Mouse (Mus musculus) kidney, adult 11 months (tissue): ENCODE data around the gene Ola1.

Source experiments
- DNase-seq: peaks from one replicate; pipeline ENCODE4 v3.0.0; 2022

Gene Ola1

DNA sequence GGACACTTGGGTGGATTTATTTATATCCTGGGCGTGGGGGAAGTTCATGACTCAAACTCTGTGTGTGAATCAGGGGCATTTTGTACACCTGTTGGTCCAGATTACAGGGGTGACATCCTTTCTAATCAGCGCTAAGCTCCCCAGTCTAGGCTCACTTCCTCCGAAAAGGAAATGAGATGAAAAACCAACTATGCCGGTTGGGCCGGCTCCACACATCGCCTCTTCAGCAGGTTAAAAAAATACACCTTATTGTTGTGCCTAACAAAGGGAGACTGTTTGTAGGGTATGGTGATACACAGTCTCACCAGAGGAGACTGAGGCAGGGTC, 158.5 kb downstream of the Ola1 start:
- no peak for DNase-seq

DNA sequence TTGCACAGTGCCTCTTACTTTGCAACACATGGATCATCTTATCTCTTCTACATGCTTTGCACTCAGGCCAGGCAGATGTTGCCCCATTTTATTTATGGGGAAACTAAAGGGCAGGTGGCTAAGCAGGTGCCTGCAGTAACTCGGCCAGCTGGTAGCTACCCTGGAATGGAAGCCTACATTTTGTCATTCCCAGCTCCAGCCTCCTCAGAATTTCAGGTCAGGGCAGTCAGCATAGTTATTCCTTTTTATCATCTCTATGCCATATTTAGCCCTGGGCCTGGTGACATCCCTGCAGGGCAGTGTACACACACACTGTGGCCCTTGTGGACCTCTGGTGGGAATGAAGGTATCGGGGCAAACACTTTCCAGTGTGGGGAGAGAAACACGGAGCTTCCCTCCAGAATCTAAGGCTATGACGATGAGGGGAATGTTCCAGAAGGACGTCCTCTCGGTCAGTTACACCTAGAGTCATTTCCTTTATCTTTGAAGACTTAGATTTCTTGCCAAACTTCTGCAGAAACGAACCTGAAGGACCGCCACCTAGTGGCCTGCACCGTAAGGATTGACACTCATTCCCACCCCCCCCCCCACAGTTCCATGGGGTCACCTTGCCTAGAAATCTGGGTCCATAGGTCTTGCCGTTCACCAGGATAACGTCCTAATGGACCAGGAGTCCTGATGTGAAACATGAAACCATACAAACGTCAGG, 159.0 kb downstream of the Ola1 start:
- no peak for DNase-seq

DNA sequence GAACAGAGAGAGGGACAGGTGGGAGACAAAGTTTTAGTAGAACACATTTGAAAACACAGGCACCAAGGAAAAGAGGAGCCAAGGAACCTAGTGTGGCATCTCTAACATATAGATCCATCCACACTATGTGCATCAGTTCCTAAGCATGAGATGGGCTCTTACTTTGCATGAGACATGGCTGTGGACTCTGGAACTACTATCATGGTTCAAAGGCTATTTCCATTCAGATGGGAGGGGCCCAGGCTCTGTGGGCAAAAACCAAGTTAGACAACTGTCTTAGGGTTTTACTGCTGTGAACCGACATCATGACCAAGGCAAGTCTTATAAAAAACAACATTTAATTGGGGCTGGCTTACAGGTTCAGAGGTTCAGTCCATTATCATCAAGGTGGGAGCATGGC, 160.4 kb downstream of the Ola1 start:
- no peak for DNase-seq

DNA sequence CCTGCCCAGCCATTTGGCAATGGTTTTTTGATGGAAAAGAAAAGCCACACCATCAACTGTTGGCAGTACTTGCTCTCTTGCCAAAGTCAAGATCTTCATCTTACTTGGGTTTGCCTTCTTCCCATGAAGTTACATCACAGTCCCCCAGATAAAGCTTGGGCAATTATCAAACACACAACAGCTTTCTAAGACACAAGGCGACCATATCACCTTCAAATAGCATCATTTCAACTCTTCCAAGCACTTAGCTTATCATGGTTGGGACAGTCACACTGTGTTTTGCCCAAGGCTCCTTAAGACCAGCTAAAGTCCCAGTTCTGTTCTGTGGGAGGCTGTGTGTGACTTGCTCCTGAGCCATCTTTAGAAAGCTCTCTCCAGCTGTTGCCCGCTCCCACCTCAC, 161.1 kb downstream of the Ola1 start:
- DNase-seq, result no peak

DNA sequence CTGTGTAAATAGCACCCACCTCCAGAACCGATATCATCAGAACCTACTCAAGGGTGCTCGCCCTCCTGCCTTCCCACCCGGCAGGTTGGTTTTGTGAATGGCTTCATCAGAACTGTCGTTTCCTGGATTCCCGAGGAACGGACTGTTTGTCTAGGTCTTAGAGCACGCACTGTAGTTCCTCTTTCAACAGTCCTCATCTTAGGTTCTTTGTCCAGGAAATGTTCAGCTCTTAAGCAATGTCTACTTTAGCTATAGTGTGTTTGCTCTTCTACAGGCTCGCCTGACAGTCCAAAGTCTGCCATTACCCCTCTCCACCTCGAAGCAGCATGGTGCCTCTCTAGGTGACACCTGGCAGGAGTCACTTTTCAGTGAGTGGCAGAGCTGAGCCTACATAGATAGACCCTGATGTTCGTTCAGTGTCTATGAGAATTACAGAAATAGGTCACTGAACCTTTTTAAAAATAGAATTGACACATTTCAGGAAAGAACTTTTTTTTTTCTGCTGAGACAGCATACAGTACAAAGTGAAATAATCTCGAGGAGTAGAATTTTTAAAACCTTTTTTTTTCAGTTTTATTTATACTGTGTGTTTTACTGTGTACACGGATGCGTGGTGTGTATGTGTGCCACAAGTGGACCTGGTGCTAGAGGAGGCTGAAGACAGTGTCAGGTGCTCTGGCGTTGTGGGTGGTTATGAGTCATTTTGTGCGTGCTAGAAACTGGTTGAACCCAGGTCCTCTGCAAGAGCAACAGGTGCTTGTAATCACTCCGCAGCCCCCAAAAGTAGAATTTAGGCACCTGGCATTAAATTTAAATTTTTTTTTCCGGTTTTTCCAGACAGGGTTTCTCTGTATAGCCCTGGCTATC, 162.4 kb downstream of the Ola1 start:
- DNase-seq, result no peak

DNA sequence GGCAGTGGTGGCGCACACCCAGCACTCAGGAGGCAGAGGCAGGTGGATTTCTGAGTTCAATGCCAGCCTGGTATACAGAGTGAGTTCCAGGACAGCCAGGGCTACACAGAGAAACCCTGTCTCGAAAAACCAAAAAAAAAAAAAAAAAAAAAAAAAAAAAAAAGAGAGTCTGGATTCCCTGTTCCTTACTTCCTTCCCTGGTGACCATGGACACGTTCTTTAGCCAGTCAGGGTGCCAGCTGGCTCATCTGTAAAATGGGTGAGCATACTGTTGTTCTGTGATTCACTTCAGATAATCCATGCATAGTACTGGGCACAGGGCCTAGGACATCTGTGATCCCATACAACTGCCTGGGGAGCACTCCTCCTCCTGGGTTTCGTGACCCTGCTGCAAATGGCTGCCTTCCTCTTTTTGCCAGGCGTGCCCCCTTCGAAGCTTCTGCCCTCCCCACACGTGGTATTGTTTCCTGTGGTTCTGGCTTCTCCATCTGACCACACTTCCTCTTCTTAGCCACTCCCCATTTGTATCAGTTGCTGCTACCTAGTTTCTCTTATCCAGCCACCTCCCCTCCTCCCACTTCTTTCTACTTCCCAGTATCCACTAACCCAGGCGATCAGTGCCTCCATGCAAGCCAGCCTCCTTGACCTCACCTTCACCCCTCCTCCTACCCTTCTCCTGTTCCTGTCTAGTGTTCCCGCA, 164.8 kb downstream of the Ola1 start:
- DNase-seq, result no peak

DNA sequence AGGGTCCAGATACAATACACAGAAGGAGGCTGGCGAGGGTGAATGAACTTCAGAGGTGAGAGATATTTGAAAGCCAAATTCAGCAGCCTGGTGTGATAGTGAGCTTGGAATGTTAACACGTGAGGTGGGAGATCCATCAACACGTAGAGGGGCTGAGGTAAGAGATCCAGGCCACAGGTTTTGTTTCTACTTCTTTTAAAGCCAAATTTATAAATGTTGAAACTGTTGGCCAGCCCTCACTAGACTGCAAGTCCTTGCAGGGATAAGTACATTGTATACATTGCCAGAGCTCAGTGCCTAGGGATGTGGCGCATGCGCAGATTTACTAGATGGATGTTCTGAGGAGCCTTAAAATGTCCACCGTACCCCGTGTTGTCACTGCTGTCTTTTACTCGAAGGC, 168.3 kb downstream of the Ola1 start:
- no peak for DNase-seq

DNA sequence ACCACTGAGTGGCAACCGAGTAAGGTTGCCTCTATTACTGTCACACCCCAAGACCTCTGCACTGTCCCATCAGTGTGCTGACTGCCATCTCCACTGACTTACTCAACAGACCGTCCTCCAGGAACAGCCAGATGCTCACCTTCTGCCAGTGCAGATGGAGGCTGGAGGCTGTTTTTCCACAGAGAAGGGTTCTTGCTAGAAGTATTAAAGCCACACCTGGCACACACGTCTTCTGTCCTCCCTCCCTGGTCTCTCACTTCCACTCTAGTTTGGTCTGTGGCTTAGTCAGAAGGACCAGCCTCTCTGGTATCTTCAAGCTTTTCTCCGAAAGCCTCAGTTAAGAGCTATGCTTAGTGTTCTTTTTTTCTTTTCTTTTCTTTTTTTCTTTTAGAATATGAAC, 168.7 kb downstream of the Ola1 start:
- DNase-seq, result no peak

DNA sequence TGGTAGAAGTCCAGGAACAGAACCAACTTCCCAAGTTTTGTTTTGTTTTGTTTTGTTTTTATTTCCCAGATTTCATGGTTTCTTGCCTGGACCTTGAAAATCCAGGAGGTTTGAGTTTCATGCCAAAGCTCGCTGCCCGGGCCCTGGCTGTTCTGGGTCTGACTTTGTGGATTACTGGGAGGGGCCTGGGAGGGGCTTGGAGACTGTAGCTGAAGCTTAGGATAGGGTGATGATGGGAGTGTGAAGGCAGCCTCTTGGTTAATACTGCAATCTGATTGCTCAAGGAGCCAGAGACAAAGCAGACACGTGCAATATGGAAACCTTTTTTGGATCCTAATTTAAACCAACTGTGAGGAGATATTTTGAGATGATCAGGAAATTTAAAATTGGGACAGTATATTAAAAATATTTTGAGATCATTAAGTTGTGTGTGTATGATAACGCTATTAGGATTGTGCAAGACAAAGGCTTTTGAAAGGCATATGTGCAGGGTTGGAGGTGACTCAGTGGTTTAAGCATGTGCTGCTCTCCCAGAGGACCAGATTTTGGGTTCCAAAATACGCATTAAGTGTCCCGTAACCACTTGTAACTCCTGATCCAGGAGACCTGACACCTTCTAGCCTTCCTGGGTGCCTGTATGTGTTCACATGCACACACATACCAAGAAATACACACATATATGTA, 169.6 kb downstream of the Ola1 start:
- no peak for DNase-seq

DNA sequence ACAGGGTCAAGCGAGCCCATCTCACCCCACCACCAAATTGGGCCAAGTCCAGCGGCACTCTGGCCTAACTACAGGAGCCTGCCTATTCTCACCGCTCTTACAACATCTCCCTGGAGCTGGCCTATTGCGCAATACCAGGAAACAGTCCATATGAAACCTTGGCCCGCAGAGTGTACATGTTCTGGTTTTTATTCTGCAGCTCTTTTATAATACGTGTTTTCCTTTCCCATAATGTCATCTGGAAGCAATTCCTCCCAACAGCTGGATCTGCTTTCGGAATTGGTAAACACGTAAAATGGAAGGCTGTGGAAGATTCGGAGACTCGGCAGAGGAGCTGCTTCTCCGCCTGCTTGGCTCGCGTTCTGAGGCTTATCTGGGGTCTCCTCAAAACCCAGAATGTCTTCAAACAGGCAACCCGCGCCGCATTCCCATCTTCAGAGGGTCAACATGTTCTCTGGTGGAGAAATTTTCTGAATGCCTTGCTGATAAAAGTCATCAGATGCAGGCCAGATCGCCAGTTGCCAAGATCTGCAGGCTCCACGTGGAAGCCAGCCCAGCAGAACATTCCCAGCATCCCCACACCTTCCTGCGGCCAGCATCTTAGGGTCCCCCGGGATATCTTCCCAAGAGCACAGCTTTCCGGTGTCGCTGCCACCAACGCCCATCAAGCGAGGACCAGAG, 171.5 kb downstream of the Ola1 start:
- DNase-seq, result peak; percentile 21

DNA sequence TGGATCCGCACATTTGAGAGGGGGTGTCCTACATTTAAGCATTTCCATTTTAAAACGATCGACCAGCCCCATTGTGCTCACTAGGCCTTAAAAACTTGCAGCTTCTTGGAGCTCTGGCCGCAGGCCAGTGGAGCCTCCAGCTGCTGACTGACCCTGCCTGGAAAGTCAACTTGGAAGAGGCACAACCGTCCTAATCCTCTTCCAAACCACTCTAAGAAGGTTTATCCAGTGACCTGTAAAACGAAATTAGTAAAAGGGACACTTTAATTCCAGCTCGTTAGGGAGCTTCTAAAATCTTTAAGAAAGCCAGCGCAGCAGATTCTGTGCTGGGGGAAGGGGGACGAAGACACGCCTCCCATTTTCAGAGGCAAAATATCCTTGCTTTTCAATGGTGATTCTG, 172.1 kb downstream of the Ola1 start:
- DNase-seq, result peak; percentile 12

DNA sequence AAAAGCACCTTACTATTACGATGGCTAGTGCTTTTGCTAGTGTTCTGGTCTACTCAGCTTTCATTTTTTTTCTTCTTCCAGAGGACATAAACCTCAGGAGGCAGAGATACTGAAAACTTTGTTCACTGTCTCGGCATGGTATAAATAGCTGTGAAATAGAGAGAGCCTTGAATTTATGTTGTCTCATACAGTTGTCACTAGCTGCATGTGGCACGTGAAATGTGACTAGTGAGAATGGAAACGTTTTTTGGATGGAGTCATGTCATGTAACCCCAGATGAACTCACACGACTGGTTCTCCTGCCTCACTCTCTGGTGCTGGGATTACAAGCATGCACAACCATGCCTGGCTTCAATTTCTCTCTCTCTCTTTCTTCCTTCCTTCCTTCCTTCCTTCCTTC, 173.2 kb downstream of the Ola1 start:
- DNase-seq, result no peak
